Mouse (Mus musculus) R1 (cell line): ENCODE measurements around the gene Map4k4.
A peak's percentile ranks its signal among the peaks of the same experiment; 100 is the strongest.

ENCODE experiments used
- DNase-seq: peaks from one replicate; pipeline ENCODE4 v3.0.0-alpha.2; 2018; ENCODE audit warnings: low read depth, low spot score

Gene Map4k4

DNA sequence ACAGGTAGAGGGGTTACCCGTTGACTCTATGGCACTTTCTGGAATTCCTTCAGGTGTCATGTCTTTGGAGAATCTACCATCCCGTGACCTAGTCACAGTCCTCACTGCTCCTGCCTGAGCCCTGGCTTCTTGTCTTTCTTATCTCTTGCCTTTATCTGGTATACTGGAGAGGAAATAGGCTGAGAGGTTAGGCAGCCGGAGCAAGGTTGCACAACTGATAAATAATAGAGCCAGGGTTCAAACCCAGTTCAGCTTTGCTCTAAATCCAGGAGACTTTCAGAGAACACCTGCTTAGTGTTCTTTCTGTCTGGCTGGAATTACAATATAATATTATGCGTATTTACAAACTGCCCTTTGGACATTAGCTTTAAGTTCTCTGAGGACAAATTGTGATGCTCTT lies 2.0 kb upstream of the Map4k4 start:
- no peak for DNase-seq

DNA sequence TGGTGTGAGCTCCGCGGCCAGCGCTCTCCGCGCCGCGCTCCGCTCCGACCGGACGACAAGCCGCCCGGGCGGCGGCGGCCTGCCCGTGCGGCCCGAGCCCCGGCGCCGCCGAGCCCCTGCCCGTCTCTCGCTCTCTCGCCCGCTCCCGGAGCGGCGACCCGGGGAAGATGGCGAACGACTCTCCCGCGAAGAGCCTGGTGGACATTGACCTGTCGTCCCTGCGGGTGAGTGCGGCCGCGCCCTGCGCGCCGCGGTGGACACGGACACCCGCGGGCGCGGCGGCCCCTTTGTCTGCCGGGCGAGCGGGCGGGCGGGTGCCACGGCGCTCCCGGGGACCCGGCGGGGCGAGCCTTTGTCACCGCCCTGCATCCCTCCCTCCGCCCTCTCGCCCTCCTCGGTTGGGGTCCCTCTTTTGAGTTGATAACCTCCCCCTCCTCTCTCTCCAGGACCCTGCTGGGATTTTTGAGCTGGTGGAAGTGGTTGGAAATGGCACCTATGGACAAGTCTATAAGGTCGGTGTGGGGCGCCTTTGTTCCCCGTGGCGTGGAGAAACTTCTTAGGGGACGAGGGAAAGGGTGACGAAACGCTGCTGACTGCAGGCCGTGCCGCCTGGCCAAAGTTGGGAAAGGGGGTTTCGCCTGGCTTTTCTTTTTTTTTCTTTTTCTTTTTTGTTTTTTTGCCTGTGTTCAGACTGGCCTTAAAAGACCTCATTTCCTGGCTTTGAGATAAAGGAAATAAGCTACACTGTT lies 524 bp downstream of the Map4k4 start:
- peak; percentile 51 for DNase-seq

DNA sequence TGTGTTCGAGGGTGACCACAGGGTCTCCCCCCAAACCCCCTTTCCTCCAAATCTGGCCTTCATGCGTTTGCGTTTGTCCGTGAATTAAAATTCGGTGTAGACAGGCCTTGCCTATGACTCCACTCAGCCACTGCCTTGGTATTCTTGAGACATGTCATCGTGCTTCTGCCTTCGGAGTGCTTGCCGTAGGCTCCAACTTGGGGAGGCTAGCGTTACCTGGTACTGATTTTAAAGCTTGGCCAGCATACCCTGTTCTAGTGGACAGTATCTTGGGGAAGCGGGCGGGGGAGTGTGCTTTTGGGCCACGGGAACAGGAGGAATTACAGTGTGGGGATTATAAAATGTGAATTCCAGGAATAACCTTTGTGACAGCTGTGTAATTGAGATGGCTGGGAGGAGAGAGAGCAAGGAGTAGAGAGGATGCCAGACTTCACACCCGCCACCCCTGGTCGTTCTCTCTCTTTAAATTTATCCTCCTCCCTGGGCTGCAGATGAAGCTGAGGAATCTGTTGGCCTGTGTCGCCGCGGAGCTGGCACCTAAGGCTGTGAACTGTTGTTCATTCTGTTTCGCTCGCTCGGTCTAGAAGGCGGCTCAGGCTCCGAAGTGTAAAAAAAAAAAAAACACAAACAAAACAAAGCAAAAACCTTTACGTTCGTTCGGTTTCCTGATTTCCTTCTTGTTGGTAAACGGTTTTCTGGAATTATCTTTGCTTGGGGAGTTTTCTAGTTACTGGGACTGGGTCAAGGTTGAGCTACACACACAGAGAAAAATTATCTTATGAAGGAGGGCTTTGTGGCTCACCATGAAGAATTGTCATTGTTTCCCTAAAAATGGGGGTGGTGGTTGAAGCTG lies 1.4 kb downstream of the Map4k4 start:
- DNase-seq = peak; percentile 33

DNA sequence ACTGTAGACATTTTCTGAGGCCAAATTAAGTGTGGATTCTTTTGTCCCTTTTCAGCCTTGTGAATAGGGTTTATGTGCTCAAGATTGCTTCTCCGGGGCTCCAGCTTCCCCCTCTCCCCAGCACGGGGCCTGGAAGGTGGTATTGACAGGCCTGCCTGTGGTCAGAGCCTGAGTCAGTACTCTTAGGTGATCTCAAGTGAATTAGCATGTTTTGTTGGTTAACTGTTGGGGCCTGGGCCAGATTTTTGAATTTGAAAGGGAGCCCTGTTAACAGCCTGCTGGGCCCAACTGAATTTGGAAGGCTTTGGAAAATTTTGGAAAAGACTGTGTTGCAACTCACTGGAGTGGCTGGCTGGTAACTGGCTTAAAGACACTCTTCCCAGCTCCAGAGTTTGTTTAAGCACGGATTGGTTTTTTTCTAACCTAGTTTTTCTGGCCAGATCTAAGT lies 2.0 kb downstream of the Map4k4 start:
- DNase-seq = peak; percentile 97

DNA sequence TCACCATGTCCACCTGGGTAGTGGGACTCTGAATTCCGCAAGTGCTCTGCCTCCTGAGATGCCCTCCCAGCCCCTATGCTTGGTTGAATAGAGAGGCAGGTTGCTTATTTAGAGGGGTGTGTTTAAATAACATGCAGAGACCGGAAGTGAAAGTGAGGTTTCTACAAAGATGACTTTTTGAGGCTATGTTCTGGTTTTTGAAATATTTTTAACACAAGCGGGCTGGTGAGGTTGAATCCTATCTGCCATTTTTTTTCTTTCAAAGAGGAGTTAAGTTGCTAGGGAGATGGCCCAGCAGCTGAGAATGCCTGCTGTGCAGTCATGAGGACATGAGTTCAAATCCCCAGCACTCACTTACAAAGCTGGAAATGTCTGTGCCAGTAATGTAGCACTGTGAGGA lies 4.0 kb downstream of the Map4k4 start:
- no peak for DNase-seq

DNA sequence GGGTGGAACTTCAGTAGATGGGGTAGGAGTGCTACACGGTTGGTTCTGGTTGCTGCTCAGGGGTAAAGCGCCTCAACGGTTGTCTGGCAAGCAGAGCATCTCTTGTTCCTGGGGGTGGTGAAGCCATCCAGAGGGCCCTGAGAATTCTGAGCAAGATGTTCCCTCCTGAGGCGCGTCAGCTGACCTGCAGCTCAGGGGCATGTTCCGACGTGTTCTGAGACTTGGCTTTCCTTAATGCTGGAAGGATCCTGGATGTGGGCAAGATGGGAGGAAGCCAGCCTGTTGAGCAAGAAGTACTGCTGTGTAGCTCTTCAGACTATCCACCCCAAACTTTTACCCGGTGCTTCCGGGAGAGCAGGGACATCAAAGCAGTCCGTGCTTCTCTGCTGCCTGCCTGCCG lies 6.2 kb downstream of the Map4k4 start:
- peak; percentile 50 for DNase-seq

DNA sequence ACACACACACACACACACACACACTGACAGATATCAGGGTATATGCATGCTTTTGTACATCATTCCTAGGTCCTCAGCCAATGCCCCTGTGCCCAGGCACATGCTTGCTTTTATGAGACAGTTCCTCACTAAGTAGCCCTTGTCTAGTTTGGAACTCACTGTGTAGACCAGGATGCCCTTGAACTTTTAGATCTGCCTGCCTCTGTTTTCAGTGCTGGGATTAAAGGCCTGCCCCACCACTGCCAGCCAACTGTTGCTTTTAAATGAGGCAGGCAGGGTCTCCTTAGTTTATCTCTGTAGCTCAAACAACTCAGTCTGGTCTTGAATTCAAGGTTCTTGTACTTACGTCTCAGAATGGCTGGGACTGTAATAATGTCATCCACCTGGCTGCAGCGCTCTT lies 8.3 kb downstream of the Map4k4 start:
- no peak for DNase-seq

DNA sequence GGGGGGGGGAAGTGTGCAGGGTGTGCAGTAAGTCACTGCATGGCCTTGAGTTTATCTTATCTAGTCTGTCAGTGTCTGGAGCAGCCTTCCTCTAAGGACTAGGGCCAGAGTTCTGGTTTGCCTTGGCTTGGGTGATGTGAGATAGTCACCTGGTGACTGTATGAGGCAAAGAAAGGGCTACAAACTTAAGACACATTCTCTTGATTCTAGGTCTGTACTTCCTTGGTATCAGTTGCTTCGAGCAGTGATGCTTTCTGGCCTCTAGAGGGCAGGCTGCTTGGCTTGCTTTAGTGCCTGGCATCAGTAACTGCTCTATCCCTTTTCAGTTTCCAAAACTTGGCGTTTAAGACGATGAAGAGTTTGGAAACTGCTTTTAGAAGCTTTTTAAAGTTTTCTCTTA lies 10.7 kb downstream of the Map4k4 start:
- DNase-seq = peak; percentile 72

DNA sequence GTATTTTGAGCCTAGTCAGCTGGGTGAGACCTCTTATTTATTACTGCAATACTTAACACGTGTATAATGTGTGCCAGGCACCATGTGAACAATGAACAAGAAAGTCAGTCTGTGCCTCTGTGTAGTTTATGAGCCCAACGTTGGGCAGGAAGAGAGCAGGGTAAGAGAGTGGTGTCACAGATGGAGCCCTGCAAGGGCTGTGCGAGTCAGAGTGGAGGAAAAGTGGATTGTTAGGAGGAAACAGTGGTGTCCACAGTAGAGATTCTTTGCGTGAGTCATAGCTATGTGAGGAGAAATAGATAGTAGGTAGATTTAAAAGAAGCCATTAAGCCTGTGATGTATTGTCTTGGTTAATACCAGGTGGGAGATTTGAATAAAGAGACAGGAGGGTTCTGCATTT lies 12.5 kb downstream of the Map4k4 start:
- no peak for DNase-seq

DNA sequence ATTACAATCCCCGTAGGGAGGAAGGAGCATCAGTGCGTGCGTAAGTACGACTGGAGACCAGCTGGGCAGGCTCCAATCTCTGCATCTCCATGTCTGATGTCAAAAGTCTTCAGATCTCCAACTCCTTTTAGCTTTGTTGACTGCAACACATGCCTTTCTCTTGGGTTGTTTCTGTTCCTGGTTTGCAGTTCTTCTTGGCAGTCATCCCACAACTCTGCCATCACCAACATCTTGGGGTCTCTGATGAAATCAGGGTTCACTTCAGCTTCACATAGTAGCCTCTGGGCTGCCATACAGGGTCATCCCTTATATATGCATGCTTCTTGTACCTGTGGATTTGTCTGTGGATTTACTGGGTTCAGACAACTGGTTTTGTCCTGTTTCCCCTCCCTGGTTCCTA lies 15.4 kb downstream of the Map4k4 start:
- no peak for DNase-seq

DNA sequence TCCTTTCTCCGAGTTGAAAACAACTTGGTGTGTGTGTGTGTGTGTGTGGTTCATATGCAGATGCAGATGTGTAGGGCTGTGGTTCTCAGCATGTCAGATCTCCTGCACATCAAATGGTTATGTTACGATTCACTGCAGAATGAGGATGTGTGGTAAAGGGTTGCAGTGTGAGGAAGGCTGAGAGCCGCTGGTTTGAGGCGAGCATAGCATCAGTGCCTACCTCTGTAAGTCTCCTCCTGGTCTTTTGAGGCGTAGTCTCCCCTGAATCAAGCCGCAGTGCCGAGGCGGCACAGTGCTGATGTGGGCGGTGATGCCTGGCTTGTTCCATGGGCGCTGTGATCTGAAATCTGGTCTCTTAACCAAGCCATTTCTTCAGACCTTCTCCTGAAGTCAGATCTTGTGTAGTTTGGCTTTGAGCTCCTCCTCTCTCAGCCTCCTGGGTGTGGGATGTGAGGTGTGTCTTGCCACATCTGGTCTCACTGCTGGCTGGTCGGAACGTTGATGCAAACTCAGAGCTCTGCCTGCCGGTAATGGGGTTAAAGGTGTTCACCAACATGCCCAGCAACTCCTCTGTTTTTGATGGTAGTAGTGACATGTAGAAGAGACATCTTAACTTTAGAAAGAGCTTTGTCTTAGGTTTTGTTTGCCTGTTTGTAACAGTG lies 17.3 kb downstream of the Map4k4 start:
- no peak for DNase-seq

DNA sequence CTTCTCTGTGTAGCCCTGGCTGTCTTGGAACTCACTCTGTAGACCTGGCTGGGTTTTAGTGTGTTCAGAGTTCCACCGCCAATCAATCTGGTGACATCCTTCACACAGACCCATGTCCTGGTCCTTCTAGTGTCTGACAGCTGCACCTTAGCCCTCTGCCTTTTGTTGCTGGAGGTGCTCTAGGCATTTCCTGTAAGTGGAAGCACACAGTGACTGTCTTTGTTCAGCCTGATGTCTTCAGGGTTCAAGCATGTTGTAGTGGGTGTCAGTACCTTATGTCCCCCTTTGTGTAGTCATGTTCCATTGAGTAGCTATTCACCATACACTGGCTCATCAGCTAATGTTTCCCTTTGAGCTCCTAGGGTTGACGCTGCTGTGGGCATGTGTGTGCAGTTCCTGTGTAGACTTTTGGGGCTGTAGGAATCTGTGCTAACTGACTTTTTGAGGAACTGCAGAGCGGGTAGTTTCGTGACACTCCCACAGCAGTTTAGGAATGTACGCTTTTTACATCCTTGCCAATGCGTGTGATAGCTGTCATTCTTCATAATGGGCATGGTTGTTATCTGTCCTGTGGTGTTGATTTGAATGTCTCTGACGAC lies 17.9 kb downstream of the Map4k4 start:
- no peak for DNase-seq

DNA sequence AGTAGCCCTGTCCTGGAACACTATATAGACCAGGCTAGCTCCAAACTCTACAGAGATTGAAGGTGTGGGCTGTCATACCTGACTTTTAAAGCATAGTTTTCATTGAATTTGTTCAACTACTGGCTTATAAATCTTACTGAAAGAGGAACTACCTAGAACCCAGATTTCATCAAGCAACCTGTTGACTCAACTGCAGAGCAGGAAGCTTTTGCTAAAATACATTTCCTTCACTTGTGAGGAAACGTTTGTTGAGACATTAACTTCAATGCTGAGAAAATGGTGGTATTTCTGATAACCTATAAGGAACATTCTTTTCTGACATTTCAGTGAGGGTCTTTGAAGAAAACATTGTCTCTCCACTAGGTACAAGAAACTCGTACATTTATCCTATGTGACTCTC lies 19.9 kb downstream of the Map4k4 start:
- no peak for DNase-seq

DNA sequence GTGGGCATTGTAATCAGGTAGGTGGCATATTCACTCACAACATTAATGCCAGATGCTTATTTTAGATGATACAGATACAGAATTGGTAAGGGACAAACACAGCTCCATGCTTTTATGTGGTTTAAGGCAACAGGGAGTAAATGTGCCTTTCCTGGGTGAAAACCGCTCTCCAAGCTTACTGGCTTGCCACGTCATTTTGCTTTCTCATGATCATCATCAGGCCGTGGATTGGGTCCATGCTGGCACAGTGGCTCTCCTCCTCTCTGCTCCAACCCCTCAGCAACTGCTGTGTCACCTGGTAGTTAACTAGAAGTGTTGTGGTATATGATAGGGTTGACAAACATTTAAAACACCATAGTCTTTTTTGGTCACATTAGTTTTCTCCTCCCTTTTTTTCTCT lies 21.3 kb downstream of the Map4k4 start:
- DNase-seq = no peak

DNA sequence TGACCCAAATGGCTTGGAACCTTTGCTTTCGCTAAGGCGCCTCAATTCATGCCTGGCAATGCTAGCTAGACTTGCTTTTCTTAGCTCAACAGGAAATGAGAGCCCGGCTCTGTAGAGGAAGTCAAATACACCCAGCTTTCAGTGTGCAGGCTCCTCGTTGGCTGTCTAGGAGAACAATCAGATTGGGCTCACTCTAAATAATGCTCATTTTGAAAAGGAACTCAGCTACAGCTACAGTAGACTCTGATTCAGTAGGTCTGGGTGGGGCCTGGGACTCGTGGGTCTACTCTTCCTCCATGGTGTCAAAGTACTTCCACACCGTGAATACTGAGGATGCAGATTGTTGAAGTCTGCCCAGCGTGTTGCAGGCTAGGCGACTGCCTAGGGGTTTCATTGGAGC lies 22.0 kb downstream of the Map4k4 start:
- DNase-seq = no peak

DNA sequence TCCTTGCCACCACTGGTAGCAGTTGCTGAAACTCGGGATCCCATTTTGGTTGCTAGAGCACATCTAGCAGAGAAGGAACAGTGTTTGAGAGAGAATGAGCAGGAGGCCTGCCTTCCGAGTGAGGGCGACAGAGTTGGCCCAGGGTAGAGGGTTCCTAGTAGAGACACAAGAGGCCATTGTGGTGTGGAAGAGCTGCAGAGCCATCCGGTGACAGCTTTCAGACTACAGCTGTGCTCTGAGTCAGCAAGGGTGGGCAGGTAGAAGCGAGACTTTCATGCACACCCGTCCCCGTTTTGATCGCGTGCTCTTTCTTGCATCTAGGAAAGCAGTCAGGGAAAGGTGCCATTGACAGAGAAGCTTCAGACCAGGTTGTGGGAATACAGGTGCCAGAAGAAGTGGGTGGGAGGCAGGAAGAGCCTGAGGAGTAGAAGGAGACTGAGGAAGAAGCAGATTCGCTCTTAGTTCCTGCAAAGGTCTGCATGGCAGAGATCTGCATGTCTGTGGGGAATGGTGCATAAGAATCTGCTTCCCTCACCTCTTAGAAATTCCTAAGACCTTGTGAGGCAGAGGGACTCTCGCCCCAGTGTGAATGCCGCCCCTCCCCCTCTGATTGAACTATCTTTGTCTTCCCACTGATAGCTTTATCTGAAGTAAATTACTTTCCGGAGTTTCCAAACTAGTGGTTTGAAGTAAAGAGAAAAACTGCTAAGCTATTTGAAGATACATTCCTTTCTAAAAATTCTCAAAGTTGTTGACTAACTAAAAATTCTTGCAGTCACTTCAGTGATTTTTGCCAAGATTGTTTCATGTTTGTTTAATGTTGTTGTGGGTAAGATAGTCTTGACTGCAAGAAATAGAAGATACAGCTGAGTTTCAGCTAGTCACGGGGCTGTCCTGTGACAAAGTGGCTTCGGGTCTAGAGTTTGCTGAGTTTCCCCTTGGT lies 23.0 kb downstream of the Map4k4 start:
- peak; percentile 91 for DNase-seq

DNA sequence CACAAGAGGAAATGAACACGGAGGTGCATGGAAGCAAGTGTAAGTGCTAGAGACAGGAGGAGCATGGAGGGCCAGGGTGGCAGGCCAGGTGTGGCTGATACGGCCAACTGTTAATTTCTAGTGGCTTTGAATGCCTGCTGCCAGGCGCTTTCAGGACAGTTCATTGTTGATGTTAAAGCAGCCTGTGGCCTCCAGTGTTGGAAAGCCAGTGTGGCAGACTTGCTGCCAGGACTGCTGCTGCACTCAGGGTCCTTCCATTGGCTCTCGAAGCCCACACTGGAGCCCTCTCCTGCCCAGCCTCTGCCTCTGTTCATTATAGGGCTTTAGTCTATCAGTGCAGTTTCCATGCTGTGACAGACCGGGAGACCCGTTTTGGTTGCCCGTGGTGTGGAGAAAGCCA lies 30.3 kb downstream of the Map4k4 start:
- DNase-seq = no peak

DNA sequence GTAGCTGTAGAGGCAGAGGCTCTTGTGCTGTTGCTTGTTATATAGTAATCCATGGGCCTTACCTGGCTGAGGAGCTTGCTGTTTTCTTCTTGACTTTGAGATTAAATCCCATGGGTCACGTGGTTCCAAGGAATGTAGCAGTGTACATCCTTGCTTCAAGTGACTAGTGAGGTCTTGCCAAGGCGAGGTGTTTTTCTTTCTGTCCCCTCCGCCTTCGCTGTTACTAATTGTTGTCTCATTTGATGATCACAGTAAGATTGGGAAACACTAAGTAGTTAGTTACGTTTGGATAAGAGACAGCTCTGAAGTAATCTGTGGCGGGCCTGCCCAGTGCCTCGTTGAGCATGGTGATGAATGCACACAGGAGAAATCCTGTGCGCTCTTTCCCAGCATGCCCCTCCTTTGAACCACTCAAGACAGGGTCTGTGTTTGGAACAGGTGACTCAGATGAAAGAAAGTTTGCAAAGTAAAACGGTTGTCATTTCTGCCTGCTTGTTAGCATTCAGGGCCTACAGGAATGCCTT lies 31.6 kb downstream of the Map4k4 start:
- no peak for DNase-seq

DNA sequence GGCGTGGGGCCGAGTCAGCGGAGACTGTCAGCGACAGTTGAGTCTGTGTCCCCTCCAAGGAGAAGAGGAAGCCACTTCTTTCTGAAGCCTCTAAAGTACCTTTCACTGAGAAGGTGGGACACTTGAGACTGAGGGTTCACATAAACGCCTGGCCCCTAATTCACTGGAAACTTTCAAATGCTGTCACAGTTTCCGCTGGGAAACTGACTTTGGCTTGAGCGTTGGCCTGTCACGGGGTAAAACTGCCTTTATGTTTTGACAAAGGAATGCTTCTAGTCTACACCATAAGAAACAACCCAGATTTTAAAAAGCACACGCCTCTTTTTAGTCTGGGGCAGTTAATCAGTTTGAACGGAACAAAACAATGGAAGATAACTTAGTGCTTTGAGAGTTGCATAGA lies 32.2 kb downstream of the Map4k4 start:
- DNase-seq = no peak

DNA sequence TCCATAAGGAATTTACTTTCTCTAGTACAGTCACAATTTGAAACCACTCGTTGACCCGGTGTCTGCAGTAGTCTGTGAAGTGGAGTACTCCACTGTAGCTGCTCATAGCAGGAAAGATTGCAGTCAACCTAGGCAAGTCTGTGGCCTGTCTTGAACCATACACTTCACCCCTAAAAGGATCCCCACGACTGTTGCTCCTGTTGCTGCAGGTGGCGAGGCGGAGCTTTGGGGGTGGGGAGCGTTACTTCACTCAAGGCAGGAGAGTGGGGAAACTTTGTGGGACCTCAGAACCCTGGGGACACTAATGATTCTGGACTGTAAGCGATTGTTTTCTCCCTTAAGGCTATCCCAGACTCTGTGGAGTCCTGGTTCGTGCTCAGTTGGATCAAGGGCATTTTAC lies 34.2 kb downstream of the Map4k4 start:
- DNase-seq = no peak

DNA sequence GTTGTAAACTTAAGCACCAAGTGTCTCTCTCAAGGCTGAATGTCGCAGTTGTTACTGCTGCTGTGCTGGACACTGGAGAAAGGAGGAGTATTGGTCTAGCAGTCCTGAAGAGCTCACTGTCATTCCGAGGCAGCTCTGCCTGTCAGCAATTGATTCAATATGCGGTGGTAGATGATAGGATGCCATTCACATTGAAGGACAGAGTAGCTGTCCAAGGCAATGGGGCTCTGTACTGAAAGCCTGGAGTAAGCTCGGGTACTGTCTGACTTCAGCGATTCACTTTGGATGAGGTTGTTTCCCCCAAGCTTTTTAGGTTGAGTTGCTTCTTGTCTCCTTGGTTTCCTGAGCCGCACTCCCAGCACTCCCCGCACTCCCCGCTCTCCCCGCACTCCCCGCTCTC lies 34.9 kb downstream of the Map4k4 start:
- DNase-seq = peak; percentile 66
